Mouse (Mus musculus): ENCODE data around the gene Gpr87. TPM values are rescaled to one million over a fixed set of nuclear protein-coding genes. Genes with fewer than 3 reads are reported as not detected.

Gene Gpr87
- total RNA-seq, 2 experiments from 2014 or later = not detected

DNA sequence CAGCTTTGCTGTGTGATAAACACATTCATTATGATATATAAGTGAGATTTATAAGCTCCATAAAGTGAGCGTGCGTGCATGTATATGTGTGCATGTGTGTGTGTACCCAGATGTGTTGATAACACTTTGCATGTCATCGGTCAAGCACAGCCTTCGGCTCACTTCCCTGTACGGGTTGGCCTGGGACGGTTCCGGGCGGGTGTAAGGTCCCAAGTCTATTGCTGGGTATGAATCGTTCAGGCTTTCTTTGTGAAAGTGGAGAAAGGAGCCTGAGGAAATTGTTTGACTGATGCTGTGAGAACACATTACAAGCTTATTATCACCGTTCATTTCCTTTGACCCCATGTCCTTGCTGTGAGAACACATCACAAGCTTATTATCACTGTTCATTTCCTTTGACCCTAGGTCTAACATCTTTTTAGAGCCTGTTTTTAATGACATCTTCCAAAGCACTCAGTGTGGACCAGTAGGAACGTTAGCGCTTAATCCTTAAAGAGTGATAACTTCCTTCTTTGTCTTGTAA lies 55.9 kb downstream of the Gpr87 start:
- no peak for DNase-seq

DNA sequence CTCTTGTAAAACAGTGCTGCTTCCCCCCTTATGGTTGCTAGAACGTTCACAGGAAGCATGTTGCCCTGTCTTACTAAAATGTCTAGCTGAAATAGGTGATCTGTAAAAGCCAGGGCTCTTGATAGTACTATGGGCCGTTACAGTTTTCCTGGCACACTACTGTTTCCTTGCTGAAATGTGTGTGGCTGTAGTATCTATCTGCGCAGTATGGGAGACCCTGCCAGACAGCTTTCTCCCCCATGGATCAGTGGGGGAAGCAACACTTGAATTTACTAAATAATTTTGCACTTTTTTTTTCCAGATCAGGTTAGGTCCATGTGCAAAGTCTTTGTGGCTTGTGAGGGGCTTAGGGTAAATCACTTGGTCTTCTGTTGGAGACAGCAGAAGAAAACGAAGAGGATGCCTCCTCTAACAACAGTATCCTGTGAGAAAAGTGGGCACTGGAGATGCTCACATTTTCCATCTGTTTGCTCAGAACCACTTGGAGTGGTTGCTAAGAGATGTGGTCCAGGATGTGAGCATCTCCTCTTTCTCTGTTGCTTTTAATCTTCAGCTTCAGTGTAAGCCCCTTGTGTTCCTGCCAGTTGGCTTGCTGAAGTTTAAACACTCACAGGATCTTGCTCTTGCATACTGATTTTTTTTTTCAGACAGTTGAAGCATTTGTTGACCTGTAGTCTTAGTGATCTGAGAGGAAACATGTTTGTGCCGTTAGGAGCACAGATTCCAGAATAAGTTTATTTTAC lies 58.8 kb downstream of the Gpr87 start:
- no peak for DNase-seq

DNA sequence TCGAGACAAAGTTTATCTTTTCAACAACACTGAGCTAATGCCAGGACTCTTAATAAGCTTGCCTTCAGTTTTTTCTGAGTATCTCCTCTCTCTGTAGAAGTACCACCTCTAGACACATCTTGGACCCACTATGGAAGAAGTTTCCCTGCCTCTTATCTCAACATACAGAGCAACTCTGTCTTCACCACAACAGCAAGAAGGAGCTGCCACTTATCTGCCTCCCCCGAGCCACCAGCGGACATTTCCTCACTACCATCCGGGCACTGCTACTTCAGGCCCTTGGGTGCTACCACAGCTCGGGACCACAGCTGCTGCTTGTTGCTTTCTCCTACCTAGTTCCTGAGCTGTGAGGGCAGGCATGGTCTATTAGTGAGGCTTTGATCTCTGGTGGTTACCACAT lies 61.7 kb downstream of the Gpr87 start:
- no peak for DNase-seq

DNA sequence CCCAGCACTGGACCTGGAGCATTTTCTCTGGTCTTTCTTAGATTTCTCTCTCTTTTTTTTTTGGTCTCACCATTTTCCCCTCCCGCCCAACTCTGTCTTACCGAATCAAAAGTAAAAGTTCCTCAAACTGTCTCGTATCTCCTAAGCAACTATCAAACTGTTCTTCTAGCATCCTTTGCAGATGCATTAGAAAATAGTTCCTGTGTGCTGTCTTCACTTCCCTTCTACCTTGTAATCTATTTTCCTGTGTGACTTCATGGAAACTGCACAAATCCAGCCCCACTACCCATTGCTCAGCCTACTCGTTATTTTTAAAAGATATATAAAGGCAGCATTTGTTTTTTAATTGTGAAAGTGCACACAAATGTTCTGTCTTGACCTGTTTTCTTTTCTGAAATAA lies 62.9 kb downstream of the Gpr87 start:
- no peak for DNase-seq

DNA sequence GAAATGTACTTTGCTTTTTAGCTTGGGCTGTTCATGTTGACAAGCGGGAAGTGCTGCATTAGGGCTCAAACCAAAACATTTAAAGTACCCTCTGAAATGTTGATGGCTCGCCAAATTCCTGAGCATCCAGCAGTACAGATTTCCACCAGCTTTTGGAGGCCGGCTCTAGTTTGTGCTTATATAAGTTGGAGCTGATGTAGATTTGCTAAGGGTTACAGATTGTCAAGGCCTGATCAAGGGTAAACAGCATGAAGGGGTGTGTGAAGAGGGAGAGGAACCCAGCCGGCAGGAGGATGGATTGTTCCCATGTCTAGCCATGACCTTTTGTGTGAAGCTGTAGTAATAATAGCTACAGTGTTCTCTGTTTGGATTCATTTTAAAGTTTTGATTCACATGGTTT lies 63.8 kb downstream of the Gpr87 start:
- DNase-seq = no peak

DNA sequence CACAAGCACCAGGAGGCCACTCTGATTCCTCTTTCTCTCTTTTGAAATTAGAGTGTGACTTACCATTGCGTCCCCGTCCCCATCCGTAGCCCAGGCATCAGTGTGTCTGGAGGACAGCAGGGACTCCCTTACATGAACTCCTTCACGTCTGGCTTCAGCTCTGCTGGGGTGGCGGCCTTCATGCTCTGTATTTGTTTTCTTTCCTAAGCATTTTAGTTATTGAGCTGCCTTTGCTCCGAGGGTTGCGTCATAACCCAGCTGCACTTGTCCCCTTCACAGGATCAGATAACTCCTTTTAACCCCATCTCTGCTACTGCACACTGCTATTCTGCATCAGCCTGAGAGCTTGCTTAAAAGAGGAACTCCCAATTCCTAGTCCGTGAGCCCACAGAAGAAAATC lies 64.5 kb downstream of the Gpr87 start:
- DNase-seq = no peak

DNA sequence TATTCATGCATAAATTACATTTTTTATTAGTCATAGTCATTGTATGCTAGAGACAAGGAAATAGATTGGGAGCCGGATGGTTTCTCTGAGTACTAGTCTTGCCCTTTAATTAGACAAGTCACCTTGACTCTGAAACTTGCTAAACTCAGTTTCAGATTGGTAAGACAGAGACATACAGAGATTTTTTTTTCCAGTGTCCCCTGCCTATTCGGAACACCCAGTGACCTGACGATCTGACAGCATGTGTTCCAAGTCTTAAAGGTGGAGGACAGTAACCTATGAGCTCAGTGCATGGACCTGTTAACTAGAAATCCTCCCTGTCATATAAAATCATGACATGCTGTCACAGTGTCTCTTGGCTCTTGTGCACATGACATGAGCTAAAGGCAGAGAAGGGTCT lies 65.4 kb downstream of the Gpr87 start:
- DNase-seq = no peak

Other genes starting within 250 kb of the Gpr87 start
- gene Med12l, start 189.3 kb downstream of the Gpr87 start, total RNA-seq (2021) = 10 to 100 TPM; 50.1 to 56.6 TPM
- gene Gpr171, start 93.3 kb downstream of the Gpr87 start, total RNA-seq (2021) = not detected
- 1 to 10 TPM; 2.1 to 2.6 TPM for gene P2ry14, start 41.5 kb downstream of the Gpr87 start, total RNA-seq (2021)
- 1 to 10 TPM; 7.1 to 8.6 TPM for gene P2ry13, start 15.8 kb upstream of the Gpr87 start, total RNA-seq (2021)
- 10 to 100 TPM; 43.1 to 46.3 TPM for gene P2ry12, start 67.8 kb upstream of the Gpr87 start, total RNA-seq (2021)
- gene Igsf10, start 149.3 kb upstream of the Gpr87 start, total RNA-seq (2021) = 1 to 10 TPM; 1.4 to 1.5 TPM

Measured in layer of hippocampus, postnatal 36 days (tissue).